Mouse (Mus musculus) ES-Bruce4 (cell line): ENCODE measurements around the gene Erich2.

Source experiments
- CTCF ChIP-seq: IDR thresholded peaks from one replicate; pipeline ENCODE4 v1.8.1; 2011; ENCODE audit warnings: low read depth, low read length
- POLR2A ChIP-seq: IDR thresholded peaks from one replicate; pipeline ENCODE4 v1.8.1; 2011; ENCODE audit warnings: low read length; ENCODE audit not compliant: insufficient read depth

DNA sequence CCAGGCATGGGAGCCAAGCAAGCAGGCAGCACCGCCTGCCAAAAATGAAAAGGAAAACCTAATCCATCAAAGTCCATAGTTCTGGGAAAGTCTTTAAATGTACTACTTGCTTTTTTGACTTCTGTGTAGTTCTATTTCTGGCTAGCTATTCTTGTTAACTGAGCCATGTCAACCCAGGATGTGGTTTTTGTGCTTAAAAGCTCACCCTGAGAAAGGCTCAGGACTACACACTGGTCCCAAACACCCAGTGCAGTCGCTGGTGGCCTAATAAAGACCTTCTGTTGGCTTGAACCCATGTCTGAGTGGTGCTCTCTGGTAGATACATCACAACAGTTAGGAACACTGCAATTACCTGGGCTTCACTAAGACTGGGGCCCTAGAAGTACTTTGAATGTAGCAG, 42.8 kb downstream of the Erich2 start:
- TF ChIP-seq CTCF (no peak), POLR2A (no peak)
